In genomic region chr17:27701856-27702255, GRCm38 (mm10) we compare ENCODE assay signal across 17 mouse cellular contexts. TPM values are rescaled to one million over a fixed set of nuclear protein-coding genes. Genes with fewer than 3 reads are reported as not detected.
DNase-seq lines count a peak whose midpoint lies in the region; ATAC-seq and TF ChIP-seq lines count a peak whose summit lies in the region.
"Had no signal": no experiment of that assay in that cellular context is flagged by ENCODE, and none has a peak within 500 bp of the region (broad histone marks: within the 10 kb centered on the region; RNA-seq: fewer than 3 reads in every experiment).

No protein-coding gene starts in this region.

- WGBS in forebrain, postnatal 0 days = 81% methylated on average over 6 of the region's 6 CpGs
- 73% methylated on average over 6 of the region's 6 CpGs for WGBS in forebrain, embryonic 13.5 days
- 78% methylated on average over 6 of the region's 6 CpGs for WGBS in midbrain, embryonic 10.5 days
- 69% methylated on average over 6 of the region's 6 CpGs for WGBS in midbrain, embryonic 14.5 days
- 57% methylated on average over 6 of the region's 6 CpGs for WGBS in hindbrain, embryonic 15.5 days

- H3K9me3 ChIP-seq in forebrain, postnatal 0 days (ENCODE audit: low read length) = no peaks in the 10 kb centered on the region
- no peaks in the 10 kb centered on the region for H3K9me3 ChIP-seq in forebrain, embryonic 13.5 days (replicated peaks)
- peaks cover 17% of the 10 kb centered on the region for H3K9me3 ChIP-seq in midbrain, embryonic 10.5 days (replicated peaks)
- 0 out of 2 replicates have a peak, but pooled peaks cover 3% of the 10 kb centered on the region for H3K9me3 ChIP-seq in midbrain, embryonic 14.5 days (ENCODE audit: control insufficient read depth, low read length)
- no peaks in the 10 kb centered on the region for H3K9me3 ChIP-seq in hindbrain, embryonic 15.5 days

- H3K4me1 ChIP-seq in forebrain, postnatal 0 days (ENCODE audit: insufficient read depth) = no peaks in the 10 kb centered on the region
- peaks cover 5% of the 10 kb centered on the region for H3K4me1 ChIP-seq in forebrain, embryonic 13.5 days
- H3K4me1 ChIP-seq in midbrain, embryonic 10.5 days = peaks cover 22% of the 10 kb centered on the region
- no peaks in the 10 kb centered on the region; the same call in 1 of the 2 replicates for H3K4me1 ChIP-seq in midbrain, embryonic 14.5 days (ENCODE audit: control insufficient read depth, insufficient read depth, low read length)
- H3K4me1 ChIP-seq in hindbrain, embryonic 15.5 days (replicated peaks) = peaks cover 17% of the 10 kb centered on the region

- no peak overlapping the region for H3K4me2 ChIP-seq in forebrain, postnatal 0 days (ENCODE audit: low read depth)
- no peak overlapping the region for H3K4me2 ChIP-seq in forebrain, embryonic 13.5 days
- H3K4me2 ChIP-seq in midbrain, embryonic 14.5 days (ENCODE audit: low read length) = no peak overlapping the region
- H3K4me2 ChIP-seq in hindbrain, embryonic 15.5 days = no peak overlapping the region

- TF ChIP-seq CTCF in forebrain, postnatal 0 days (IDR thresholded peaks at IDR 0.05; ENCODE audit: low read depth) = 0 out of 2 replicates have a peak, but pooled peaks have one; percentile 12

- DNase-seq in forebrain, postnatal 0 days = no peak
- DNase-seq in midbrain, embryonic 10.5 days (ENCODE audit: low spot score) = no peak
- DNase-seq in midbrain, embryonic 14.5 days = no peak
- peak; percentile 57 for DNase-seq in retina, embryonic 14.5 days (ENCODE audit: low spot score)
- DNase-seq in spleen, postnatal 4 days (ENCODE audit: low spot score in 2 of 2) = no peak
- no peak for DNase-seq in lung, postnatal 25 days (ENCODE audit: low spot score)
- DNase-seq: cerebellum, adult 9-10 months; layer of hippocampus, adult 9-11 months had no signal

- H3K36me3 ChIP-seq in forebrain, postnatal 0 days (ENCODE audit: insufficient read depth) = peaks cover 12% of the 10 kb centered on the region
- H3K36me3 ChIP-seq in forebrain, embryonic 13.5 days (ENCODE audit: poor library complexity, severe bottlenecking) = no peaks in the 10 kb centered on the region
- H3K36me3 ChIP-seq in midbrain, embryonic 10.5 days = no peaks in the 10 kb centered on the region
- H3K36me3 ChIP-seq in midbrain, embryonic 14.5 days (ENCODE audit: control insufficient read depth, insufficient read depth, low read length) = 0 out of 2 replicates have a peak, but pooled peaks cover 5% of the 10 kb centered on the region
- H3K36me3 ChIP-seq in hindbrain, embryonic 15.5 days = no peaks in the 10 kb centered on the region
- H3K36me3 ChIP-seq: neural tube, embryonic 12.5 days had no signal

- H3K27me3 ChIP-seq in forebrain, postnatal 0 days (ENCODE audit: insufficient read depth, low read length) = no peaks in the 10 kb centered on the region
- peaks cover 15% of the 10 kb centered on the region; the same call in 1 of the 2 replicates for H3K27me3 ChIP-seq in forebrain, embryonic 13.5 days
- H3K27me3 ChIP-seq in midbrain, embryonic 10.5 days (ENCODE audit: low read depth, poor library complexity, severe bottlenecking) = peaks cover 47% of the 10 kb centered on the region
- H3K27me3 ChIP-seq in midbrain, embryonic 14.5 days (ENCODE audit: control insufficient read depth, insufficient read depth, low read length) = no peaks in the 10 kb centered on the region
- peaks cover 5% of the 10 kb centered on the region; the same call in 1 of the 2 replicates for H3K27me3 ChIP-seq in hindbrain, embryonic 15.5 days

- H3K4me3 ChIP-seq in forebrain, postnatal 0 days (ENCODE audit: low read depth, low read length) = no peak overlapping the region
- H3K4me3 ChIP-seq in forebrain, embryonic 13.5 days = no peak overlapping the region
- peak overlapping the region; percentile 11; the same call in 1 of the 2 replicates for H3K4me3 ChIP-seq in midbrain, embryonic 10.5 days
- no peak overlapping the region for H3K4me3 ChIP-seq in midbrain, embryonic 14.5 days (replicated peaks; ENCODE audit: low read depth, low read length)
- H3K4me3 ChIP-seq in hindbrain, embryonic 15.5 days = no peak overlapping the region

- no peak overlapping the region for H3K9ac ChIP-seq in forebrain, postnatal 0 days
- no peak overlapping the region for H3K9ac ChIP-seq in forebrain, embryonic 13.5 days
- no peak overlapping the region for H3K9ac ChIP-seq in midbrain, embryonic 14.5 days (replicated peaks; ENCODE audit: low read length)
- no peak overlapping the region for H3K9ac ChIP-seq in hindbrain, embryonic 15.5 days

- H3K27ac ChIP-seq in forebrain, postnatal 0 days (ENCODE audit: low read depth, low read length) = peak overlapping the region; percentile 50; the same call in 1 of the 2 replicates
- no peak overlapping the region for H3K27ac ChIP-seq in forebrain, embryonic 13.5 days
- 0 out of 2 replicates have a peak overlapping the region, but pooled peaks have one; percentile 17 for H3K27ac ChIP-seq in midbrain, embryonic 10.5 days (replicated peaks)
- no peak overlapping the region for H3K27ac ChIP-seq in midbrain, embryonic 14.5 days (replicated peaks; ENCODE audit: low read depth, low read length)
- H3K27ac ChIP-seq in hindbrain, embryonic 15.5 days (replicated peaks) = peak overlapping the region; percentile 38; the same call in 1 of the 2 replicates
- H3K27ac ChIP-seq: gastrocnemius, adult 2 months; macrophage; neural tube, embryonic 12.5 days had no signal

- ATAC-seq in forebrain, postnatal 0 days = no peak
- no peak for ATAC-seq in forebrain, embryonic 13.5 days
- no peak for ATAC-seq in midbrain, embryonic 14.5 days (ENCODE audit: low FRiP score, low TSS enrichment)
- no peak for ATAC-seq in hindbrain, embryonic 15.5 days (ENCODE audit: low FRiP score, low read depth)

RNA-seq across cellular contexts. Expression of gene Spdef, which starts 26.9 kb away (rescaled TPM):
- 2.3 and 3.5 TPM in 2 replicates for total RNA-seq in forebrain, postnatal 0 days (2014; rRNA removed)
- 1.5 and 2.3 TPM in 2 replicates for polyA plus RNA-seq in forebrain, postnatal 0 days (2015; fragmentation: Nextera tagmentation; extraction: Ambion mirVana)
- polyA plus RNA-seq in forebrain, embryonic 13.5 days (2015; fragmentation: Nextera tagmentation; extraction: Ambion mirVana) = 0.38 and 0.75 TPM in 2 replicates
- polyA plus RNA-seq in midbrain, embryonic 10.5 days (2016; fragmentation: Nextera tagmentation; extraction: Ambion mirVana) = 0.16 and 0.25 TPM in 2 replicates
- polyA plus RNA-seq in midbrain, embryonic 14.5 days (2014; fragmentation: Nextera tagmentation; extraction: Ambion mirVana) = 1.5 and 2.7 TPM in 2 replicates
- polyA plus RNA-seq in hindbrain, embryonic 15.5 days (2015; fragmentation: Nextera tagmentation; extraction: Ambion mirVana) = 0.68 and 1.1 TPM in 2 replicates
- total RNA-seq: gastrocnemius, adult 2 months; granulocyte monocyte progenitor cell, adult 5-6 weeks; hematopoietic stem cell, adult 5-6 weeks had no signal
- polyA plus RNA-seq: liver, embryonic 11.5 days; macrophage; Patski had no signal

RNA-seq across cellular contexts. Expression of gene Pacsin1, which starts 46.5 kb away (rescaled TPM):
- 29.3 and 38.7 TPM in 2 replicates for total RNA-seq in forebrain, postnatal 0 days (2014; rRNA removed)
- 42.5 and 62.5 TPM in 2 replicates for polyA plus RNA-seq in forebrain, postnatal 0 days (2015; fragmentation: Nextera tagmentation; extraction: Ambion mirVana)
- 14.8 and 18.2 TPM in 2 replicates for polyA plus RNA-seq in forebrain, embryonic 13.5 days (2015; fragmentation: Nextera tagmentation; extraction: Ambion mirVana)
- 3.1 and 3.3 TPM in 2 replicates for polyA plus RNA-seq in midbrain, embryonic 10.5 days (2016; fragmentation: Nextera tagmentation; extraction: Ambion mirVana)
- 33.0 and 42.1 TPM in 2 replicates for polyA plus RNA-seq in midbrain, embryonic 14.5 days (2014; fragmentation: Nextera tagmentation; extraction: Ambion mirVana)
- polyA plus RNA-seq in hindbrain, embryonic 15.5 days (2015; fragmentation: Nextera tagmentation; extraction: Ambion mirVana) = 55.1 and 61.9 TPM in 2 replicates
- total RNA-seq: granulocyte monocyte progenitor cell, adult 5-6 weeks; hematopoietic stem cell, adult 5-6 weeks had no signal

Comparison
In these comparisons a context has a peak if more than half of its experiments do, and no peak if none do; other contexts are left out.
1. H3K27ac ChIP-seq: peak in forebrain, postnatal 0 days (single experiment), midbrain, embryonic 10.5 days (single experiment) and hindbrain, embryonic 15.5 days (single experiment); none in forebrain, embryonic 13.5 days (single experiment) and midbrain, embryonic 14.5 days (single experiment).